Mouse (Mus musculus) c-Kit-positive CD71-negative TER-119-negative erythroid progenitor cells, embryonic 14.5 days (primary cell): ENCODE data around the gene Pigz.
A peak's percentile ranks its signal among the peaks of the same experiment; 100 is the strongest.

Source experiments
- DNase-seq: peaks from one replicate; pipeline ENCODE4 v3.0.0-alpha.2; 2013; ENCODE audit warnings: low read depth

Pigz gene

GRCm38 (mm10) chr16:31933751-31934549, at the start of gene Pigz:
Gene Pigz, plus strand, starts transcription at chr16:31933851.
- DNase-seq, result no peak

DNA sequence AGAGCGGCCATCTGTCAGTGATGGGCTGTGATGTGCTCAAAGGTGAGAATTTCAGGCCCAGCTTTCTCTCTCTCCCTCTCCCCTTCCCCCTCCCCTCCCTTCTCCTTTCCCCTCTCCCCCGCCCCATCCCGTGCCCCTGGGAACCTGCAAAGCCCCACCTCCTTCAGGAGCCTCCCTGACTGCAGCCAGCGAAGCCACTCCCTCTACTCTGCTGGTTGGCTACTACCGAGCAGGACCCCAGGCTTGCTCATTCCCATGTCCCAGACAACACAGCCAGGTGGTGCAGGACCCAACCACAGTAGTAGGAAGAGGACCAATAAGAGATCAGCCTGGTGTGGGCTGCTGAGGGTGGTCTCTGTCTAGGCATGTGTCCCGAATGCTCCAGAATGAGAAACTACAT, 49.7 kb upstream of the Pigz start:
- no peak for DNase-seq

GRCm38 (mm10) chr16:31890907-31891306, 42.7 kb upstream of the Pigz start:
- DNase-seq, result no peak

DNA sequence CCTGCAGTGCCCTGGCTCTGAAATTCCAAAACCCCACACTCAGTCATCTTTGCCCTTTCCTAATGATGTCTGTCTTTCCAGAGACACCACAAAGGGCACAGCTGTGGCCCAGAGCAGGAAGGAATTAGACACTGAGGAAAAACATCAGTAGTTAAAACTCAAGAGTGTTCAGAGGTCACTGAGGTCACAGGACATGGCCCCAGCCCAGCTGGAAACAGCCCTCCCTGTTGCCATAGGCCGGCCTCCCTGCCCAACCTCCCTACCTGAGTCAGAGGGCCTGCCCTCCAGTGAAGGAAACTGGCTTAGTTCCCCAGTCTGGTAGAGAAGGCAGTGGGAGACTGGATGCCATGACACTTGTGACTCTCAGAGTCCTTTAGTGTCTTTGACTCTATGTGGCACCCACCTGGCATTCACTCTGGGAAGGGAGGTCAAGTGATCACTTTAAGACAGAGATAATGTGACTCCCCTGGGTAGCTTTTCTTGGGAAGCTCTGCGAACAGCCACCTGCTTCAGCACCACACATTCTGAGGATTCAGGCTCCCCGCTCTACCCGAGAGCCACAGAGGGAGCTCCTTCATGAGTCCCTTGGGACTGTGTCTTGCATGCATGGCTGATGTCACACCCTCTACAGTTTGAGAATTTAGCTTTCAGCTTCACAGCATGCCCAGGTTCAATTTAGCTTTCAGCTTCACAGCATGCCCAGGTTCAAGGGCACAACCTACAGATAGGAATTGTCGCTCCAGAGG, 40.1 kb upstream of the Pigz start:
- DNase-seq, result no peak

DNA sequence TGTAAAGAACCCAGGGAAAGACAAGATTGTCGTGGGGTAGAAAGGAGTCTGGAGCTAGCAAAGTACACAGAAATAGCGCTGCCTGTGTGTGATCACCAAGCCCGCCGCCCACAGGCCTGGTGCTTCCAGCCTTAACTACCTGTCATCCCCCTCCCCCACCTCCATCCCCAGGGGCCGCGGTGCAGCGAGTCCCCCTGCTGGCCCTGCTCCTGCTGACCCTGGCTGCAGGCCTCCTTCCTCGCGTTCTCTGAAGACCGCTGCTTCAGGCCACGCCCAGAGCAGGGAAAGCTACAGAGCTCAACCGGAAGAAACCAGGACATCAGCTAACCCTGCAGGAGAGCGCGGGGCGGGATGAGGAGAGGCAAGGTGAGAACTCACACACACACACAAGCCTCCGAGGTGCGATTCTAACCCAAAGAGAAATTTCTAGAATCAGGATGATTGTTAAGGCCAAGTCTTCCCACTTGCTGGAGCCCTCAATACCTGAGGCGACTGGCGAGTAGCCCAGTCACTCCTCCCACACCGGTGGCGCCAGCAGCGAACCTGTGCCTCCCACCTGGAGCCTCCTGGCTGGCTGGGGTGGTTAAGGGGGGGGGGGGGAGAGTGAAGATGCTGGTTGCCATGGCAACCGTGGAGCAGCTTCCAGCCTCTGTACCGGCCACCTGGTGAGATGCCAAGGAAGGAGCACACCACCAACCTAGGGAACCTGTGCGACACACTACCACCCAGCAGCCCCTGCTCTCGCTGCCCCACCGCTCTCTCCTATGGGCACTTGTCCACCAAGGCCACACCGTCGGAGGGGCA, 36.5 kb upstream of the Pigz start:
- DNase-seq, result no peak

DNA sequence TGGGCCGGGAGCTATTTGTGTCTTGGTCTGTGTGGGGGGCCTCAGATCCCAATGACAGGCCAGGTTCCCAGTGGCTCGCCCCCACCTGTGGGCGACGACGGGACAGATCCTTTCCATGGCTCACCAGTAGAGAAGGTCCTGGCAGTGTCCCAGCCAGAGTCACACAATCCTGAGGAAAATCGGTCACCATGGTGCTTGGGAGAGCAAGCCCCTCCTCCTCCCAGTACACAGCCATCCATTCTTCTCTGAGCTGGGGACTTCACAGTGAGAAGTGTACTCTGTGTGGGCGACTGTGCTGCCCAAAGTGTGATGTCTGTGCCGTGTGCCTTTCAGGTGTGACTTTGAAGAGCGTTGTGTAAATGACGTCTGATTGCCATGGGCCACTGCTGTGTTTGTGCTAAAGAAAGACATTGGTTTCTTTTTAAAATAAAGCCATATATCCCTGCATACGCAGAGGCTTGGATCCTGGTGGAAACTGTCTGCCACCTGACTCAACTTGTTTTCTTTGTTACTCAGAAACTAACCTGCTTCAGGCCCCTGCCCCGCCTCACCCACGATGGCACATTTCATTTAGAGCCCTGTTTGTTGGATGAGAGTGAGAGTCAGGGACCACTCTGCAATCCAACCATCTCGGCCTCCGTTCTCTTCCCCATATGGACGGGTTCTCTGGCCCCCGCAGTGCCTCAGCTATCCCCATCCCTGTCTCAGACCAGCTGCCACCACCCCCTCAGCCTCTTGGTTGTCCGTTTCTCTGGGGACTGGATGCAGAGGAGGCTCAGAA, 34.9 kb upstream of the Pigz start:
- DNase-seq, result no peak

- no peak for DNase-seq
These were observed 31.8 kb upstream of the Pigz start for GRCm38 (mm10) chr16:31901886-31902285.

- DNase-seq, result no peak
These were observed 30.4 kb upstream of the Pigz start for GRCm38 (mm10) chr16:31903239-31903638.

DNA sequence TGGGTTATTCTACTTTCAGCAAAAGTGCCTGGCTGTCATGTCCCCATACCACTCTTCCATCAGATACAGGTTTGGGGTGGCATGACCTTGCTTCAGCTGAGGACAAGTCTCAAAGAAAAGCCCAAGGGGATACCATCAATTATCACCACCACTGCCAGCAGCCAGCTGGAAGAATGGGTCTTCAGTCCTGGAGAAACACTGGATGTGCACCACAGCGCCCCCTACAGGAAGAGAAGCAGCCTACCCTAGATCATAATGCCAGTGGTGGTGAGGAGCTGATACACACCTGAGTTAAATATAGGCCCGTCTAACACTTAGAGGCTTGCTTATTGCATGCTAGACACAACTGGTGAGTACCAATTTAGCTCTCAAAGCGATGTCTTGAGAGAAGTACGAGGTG, 28.3 kb upstream of the Pigz start:
- peak; percentile 20 for DNase-seq

GRCm38 (mm10) chr16:31905891-31906825, 27.5 kb upstream of the Pigz start:
- DNase-seq, result no peak

- DNase-seq, result no peak
These were observed 26.8 kb upstream of the Pigz start for GRCm38 (mm10) chr16:31906896-31907295.

DNA sequence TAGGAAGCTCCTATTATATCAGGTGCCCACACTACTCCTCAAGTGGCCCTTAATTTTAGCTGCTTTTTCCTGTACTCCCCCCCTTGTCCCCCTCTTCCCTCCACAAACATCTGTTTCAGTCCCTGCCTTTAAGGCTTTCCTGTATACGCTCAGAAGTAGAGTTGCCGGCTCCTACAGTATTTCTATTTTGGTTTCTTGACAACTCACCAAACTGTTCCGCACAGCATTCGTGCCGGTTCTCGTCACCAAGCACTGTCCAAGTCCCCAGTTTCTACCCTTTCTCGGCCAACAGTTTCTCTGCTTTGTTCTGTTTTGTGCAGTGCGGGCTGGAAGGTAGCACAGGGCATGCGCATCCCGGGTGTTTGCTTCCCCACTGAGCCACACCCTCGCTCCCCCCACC, 24.7 kb upstream of the Pigz start:
- DNase-seq, result no peak

DNA sequence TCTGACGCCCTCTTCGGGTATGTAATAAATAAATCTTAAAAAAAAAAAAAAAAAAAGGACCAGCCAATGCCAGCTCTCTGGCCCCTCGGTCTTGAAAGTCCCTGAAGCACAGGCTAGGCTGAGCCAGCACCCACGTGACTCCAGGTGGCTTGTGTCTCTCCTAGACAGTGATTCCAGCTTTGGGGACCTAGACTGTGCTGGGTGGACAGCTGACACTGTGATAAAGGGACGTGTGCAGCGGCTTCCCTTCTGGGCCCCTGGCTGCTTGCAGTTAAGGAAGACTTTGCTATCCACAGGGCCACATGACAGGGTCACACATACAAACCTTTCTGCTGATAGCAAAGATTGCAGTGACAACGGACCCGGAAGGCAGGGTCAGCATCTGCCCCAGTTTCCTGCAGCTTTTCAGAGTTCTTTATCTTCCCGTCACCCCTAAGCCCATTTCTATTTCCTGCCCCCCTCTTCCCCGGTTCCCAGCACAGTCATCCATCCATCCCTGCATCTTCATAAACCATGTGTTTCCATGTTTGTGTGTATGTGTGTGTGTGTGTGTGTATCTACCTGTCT, 23.3 kb upstream of the Pigz start:
- no peak for DNase-seq

- DNase-seq, result no peak
These were observed 15.9 kb upstream of the Pigz start for GRCm38 (mm10) chr16:31917776-31918175.

GRCm38 (mm10) chr16:31918248-31918724, 15.4 kb upstream of the Pigz start:
- DNase-seq, result peak; percentile 76

- DNase-seq, result no peak
These were observed 9.3 kb upstream of the Pigz start for GRCm38 (mm10) chr16:31924368-31924767.

DNA sequence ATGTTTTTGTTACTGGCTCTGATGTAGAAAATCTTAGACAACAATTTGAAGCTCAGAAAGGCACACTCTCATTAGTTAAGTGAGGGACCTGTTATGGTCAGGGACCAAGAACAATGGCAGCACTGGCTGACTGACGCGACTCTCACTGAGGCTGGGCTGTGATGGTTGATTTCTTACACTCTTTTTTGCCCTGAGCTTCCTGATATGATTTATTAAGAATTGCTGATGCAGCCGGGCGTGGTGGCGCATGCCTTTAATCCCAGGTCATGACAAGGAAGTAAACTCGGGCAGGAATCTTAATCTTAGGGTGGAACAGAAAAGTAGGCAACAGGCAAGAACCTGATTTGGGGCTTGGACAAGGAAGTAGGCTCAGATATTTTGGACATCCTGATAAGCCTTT, 7.6 kb upstream of the Pigz start:
- DNase-seq, result no peak

- no peak for DNase-seq
These were observed 7.0 kb upstream of the Pigz start for GRCm38 (mm10) chr16:31926547-31927182.

GRCm38 (mm10) chr16:31927412-31927811, 6.2 kb upstream of the Pigz start:
- DNase-seq, result no peak

GRCm38 (mm10) chr16:31931330-31931729, 2.3 kb upstream of the Pigz start:
- DNase-seq, result no peak
